Mouse (Mus musculus) cerebellum, postnatal 4 days (tissue): ENCODE results near the gene Glt1d1.

Source experiments
- DNase-seq, 2 experiments: peaks; one replicate each; pipeline ENCODE4 v3.0.0; 2022; ENCODE audit warnings: low spot score in 2 of 2, mixed read lengths in 1 of 2

Glt1d1 gene

DNA sequence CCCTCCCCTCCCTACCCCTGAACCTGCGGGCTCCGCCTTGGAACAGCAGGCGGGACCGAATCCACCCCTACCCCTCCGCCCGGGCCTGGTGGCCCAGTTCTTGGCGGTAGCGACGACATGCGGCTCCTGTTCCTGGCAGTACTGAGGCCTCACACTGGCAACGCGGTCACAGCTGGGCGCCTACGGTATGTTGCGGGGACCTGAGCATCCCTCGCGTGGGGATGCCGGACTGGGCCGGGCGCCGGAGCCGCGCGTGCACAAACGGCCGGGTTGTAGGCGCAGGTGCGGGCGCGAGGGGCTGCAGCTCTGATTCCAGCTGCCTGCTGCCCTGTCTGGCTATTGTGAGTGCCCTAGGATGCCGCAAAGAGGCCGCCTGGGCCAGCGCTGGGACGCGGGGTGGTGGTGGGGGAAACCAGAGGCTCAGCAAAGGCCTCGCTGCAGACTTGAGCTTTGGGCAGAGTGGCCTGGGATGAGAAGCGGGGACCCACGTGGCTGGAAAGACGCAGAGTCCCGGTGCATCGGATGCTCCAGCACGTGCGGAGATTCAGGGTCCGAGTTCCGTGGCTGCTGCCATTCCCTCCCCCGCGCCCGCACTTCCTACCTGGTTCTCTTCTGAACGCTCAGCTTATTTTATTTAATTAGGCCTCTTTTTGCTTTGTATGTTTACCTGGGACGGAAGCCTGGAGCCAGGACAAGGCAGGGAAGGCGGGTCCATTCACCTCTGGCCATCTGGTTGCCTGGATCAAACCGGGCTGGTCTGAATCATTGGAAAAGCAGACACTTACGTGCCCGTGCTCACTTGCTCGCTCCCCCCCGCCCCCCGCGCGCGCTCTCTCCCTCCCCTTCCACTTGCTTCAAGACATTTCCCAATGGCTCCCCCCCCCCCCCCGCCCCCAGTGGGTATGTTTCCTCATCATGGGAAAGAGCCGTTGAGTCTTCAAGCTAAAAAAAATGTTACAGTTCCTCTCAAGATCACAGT, at the start of gene Glt1d1, which contains the start of gene Slc15a4:
TSS of gene Glt1d1 (plus strand) at position 96 of the 979 bp plus-strand sequence.
TSS of gene Slc15a4 (minus strand) at position 731 of the 979 bp plus-strand sequence.
- DNase-seq: peak; percentile 25 to 50

DNA sequence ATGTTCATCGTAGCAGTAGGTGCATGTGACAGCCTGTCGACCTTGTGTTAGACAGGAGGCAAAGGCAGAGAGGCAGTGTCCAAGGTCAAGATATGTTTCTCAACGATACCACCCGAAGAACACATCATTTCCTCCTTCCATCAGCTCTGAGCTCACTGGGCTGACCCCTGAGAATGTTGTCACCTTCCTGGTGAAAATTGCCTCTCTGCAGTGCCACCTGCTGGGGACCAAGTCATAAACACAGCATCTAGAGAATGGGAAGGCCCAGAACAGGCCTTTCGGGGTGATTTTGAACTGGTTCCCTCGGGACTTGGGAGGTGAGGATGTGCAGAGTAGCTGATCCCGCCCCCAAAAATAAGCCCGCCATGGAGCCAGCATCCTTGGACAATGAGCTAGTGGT, 48.4 kb upstream of the Glt1d1 start:
- DNase-seq: peak in 1 of 2 experiments; percentile 15

- DNase-seq: no peak
Measured at GRCm38 (mm10) chr5:127587854-127588253, 44.2 kb upstream of the Glt1d1 start.

- DNase-seq: no peak
Measured at GRCm38 (mm10) chr5:127592406-127592805, 39.7 kb upstream of the Glt1d1 start.

DNA sequence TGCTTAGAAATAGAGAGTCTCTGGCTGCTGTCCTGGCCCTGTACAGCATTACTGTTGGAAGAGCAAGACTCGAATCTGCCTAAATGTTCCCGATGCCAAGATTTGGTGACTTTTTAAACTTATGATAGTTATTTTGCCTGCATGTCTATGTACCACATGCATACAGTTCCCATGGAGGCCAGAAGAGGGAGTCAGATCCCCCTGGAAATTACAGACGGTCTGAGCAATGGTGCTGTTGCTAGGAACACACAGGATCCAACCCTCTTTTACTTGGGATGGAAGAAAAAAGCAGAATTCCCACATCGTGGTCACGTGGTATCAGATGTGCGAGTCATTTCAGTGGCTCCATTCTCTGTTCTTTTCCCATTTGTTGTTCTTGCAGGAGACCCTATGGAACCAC, 39.2 kb upstream of the Glt1d1 start:
- peak in 1 of 2 experiments; percentile 32 for DNase-seq

GRCm38 (mm10) chr5:127595676-127596075, 36.4 kb upstream of the Glt1d1 start:
- DNase-seq: no peak

DNA sequence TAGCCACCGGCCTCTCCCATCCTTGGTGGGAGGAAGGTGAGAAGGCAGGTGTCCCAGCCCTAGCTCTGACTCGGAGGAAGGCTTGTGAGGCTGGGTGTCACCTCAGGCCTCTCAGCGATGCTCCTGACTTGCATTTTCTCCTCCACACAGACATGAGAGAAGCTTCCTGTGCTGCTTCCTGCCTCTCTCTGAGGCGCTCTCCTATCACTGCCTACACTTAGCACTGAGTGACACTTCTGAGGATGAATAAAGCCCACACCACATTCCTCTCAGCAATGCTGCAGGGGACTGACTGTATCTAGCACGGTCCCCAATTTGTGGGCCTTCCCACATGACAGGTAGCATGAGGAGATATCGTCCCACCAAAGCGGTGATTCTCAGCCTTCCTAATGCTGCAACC, 35.2 kb upstream of the Glt1d1 start:
- no peak for DNase-seq

DNA sequence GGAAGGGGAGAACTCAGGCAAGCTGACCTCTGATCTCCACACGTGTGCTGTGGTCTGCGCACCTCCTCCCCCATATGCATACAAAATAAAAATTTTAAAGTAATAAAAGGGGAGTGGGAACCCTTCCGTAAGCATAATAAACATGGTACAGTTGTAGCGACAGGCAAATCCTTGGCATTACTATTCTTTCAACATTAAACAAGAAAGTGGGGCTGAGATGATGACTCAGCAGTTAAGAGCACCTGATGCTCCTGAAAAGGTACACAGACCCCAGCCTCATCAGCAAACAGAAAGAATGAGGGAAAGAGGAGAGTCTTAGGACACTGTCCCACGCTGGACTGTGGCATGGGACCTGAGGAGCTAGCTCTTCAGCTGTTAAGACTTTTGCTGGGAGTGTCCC, 29.1 kb upstream of the Glt1d1 start:
- no peak for DNase-seq

- no peak for DNase-seq
Measured at GRCm38 (mm10) chr5:127607507-127607906, 24.6 kb upstream of the Glt1d1 start.

DNA sequence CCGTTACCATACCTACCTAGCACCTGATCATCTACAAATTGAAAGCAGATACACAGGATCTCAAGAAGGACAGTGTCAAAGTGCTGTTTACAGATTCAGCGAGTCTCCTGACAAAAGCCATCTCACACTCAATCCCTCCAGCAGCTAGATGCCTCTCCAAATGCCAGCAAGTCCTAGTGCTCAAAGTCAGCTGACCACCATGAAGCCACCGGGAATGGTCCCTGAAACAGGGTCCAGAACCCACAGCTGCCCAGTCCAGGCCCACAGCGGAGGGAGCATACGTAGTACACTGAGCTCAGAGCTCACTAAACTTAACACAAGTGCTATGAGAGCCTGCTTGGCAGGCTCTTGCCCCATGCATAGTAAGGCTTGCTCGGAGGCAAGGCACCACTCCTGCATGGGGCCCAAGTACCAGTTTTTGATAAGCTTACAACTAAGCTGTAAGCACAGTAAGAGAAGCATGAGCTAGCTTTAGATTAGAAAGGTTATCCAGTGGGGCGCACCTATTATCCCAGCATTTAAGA, 22.8 kb upstream of the Glt1d1 start:
- DNase-seq: no peak

- peak in 1 of 2 experiments; percentile 28 for DNase-seq
Measured at GRCm38 (mm10) chr5:127610787-127611509, 21.1 kb upstream of the Glt1d1 start.

DNA sequence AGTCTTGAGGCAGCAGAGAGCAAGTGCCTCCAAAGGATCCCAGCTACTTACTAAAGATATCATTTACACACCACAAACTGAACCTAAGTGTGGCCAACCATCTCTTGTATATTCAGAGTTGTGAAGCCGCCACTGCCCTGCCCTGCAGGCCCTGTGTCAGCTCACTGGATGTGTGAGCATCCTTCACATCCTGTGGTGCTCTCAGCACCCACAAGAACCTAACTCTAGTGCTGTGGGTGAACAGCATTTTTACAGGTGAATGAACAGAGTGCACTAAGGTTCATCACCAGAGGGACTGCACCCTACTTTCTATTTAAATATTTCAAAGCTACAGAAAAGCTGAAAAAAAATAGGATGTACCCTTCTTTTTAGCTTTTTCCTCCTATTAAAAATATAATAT, 20.2 kb upstream of the Glt1d1 start:
- no peak for DNase-seq

GRCm38 (mm10) chr5:127612397-127612796, 19.7 kb upstream of the Glt1d1 start:
- no peak for DNase-seq

DNA sequence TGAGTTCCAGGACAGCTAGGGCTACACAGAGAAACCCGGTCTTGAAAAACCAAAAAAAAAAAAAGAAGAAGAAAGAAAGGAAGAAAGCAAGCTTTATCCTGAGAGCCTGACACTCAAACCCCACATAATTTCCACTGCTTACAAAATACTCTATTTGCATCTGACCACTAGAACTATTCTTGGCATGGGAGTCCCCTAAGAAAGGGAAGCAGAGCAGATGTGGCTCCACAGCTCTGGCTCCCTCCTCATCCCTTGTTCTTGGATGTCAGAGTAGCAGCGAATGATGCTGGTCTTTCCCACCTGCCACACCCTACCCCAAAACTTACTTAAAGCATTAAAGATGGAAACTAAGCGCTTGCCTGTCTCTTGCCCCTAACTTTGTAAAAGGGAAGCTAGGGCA, 16.6 kb upstream of the Glt1d1 start:
- DNase-seq: no peak

DNA sequence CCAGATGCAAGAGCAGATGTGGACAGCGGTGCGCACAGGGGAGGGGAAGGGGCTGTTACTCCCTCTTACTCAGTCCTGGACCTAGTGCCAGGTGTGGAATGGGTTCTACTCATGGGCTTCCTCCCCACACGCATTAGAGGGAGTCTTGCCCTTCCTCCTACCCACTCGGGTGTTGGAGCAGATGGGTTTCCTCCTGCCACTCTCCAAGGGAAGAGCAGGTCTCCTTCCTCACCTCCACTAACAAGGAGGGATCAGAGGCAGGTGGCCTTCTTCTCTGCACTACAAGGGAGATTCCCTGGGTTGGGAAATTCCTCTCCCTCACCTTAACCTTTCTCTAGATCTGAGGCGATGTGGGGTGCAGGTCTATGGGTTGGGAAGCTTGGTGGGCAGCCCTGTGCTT, 15.9 kb upstream of the Glt1d1 start:
- DNase-seq: no peak

DNA sequence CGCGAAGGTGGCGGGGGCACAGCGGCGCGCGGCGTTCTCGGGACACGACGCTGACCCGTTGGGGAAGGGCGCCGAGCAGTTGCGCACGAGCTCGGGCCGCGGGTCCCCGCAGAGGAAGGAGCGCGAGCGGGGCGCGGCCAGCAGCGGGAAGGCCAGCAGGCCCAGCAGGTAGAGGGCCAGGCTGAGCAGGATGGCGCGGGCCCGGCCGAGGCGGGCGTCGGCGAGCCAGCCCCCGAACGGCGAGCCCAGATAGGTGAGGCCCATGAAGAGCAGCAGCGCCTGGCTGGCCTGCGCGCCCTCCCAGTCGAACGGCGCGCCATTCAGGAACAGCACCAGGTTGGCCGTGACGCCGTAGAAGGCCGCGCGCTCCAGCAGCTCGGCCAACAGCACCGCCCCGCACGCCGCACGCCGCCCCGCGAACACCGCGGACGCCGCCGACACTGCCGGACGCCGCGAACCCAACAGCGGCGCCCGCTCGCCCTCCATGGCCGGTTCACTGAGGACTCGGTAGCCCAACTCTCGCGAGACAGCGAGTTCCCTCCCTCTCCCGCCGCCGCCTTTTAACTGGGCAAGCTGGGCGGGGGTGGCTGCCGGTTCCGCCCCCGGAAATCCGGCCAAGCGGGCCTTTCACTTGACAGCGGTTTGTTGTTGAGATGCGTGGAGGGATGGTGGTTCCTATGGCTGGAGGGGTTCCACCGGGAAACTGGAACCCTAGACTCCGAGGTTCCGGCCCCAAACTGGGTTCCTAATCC, 15.0 kb upstream of the Glt1d1 start:
- DNase-seq: peak; percentile 90 to 97

DNA sequence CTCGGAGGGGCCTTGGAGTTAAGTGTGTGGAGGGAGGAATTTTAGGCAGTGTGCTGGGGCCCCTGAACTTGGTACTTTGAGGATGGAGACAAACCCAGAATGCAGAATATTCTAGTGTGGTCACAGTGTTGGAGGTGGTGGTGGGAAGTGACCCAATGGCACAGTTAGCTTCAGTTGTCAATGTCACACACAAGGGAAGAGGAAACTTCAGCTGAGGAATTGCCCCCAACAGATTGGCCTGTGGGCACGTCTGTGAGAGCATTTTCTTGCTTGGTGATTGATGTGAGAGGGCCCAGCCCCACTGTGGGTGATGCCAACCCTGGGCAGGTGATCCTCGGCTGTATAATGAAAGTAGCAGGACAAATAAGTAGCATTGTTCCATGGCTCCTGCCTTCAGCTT, 13.2 kb upstream of the Glt1d1 start:
- no peak for DNase-seq

- no peak for DNase-seq
Measured at GRCm38 (mm10) chr5:127620371-127620770, 11.7 kb upstream of the Glt1d1 start.

DNA sequence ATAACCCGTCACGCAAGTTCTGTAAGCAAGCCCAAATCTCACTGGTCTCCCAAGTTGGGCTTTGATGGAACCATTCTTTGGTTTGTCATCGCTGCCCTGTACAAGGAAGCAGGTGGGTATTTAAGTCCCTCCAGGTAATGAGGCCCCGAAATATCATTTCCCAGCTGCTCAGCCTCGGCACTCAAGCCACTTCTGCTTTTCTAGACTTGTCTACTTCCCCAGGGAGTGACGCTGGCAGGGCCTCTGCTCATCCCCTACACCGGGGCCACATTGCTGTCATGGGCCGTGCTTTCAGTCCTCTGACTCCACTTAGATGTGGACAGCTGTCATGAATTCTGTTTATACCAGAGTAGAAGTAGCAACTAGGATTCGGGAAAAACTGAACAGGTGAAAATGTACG, 11.0 kb upstream of the Glt1d1 start:
- no peak for DNase-seq

GRCm38 (mm10) chr5:127624427-127625213, 7.4 kb upstream of the Glt1d1 start:
- DNase-seq: no peak

DNA sequence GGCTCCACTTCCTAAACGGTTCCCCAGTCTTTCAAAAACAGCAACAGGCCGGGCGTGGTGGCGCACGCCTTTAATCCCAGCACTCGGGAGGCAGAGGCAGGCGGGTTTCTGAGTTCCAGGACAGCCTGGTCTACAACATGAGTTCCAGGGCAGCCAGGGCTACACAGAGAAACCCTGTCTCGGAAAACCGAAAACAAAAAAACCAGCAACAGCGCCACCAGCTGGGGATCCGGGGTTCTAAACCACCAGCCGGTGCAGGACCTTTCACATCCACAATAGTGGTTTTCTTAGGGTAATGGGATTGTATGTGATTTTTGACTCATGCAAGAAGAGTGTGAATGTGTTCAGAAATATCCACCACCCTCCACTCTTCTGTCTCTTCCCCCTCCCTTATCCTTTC, 4.8 kb upstream of the Glt1d1 start:
- no peak for DNase-seq
